Mouse (Mus musculus) stomach, postnatal 0 days (tissue): ENCODE data around the gene Dis3l2. TPM values are rescaled to one million over a fixed set of nuclear protein-coding genes. Genes with fewer than 3 reads are reported as not detected.

Experiments
- ATAC-seq: fragments of 200-750 bp; cut with Nextera tagmentation; 2 replicates; pipeline ENCODE4 v1.8.0; 2017; ENCODE audit not compliant: low FRiP score, low TSS enrichment
- DNase-seq: peaks from one replicate; pipeline ENCODE4 v3.0.0-alpha.2; 2016; ENCODE audit warnings: low spot score
- H3K27ac ChIP-seq: fragments of 300-500 bp; sonication (generic); replicated peaks from 2 replicates; pipeline ENCODE4 v1.5.1; 2014; ENCODE audit warnings: mild to moderate bottlenecking, control low read depth
- H3K27me3 ChIP-seq: fragments of 300-500 bp; sonication (generic); 2 replicates; pipeline ENCODE4 v1.6.1; 2014; ENCODE audit warnings: low read length; ENCODE audit not compliant: control insufficient read depth, insufficient read depth
- H3K36me3 ChIP-seq: fragments of 300-500 bp; sonication (generic); 2 replicates; pipeline ENCODE4 v1.6.1; 2014; ENCODE audit warnings: low read length, mixed read lengths; ENCODE audit not compliant: control insufficient read depth, insufficient read depth
- H3K4me1 ChIP-seq: fragments of 300-500 bp; sonication (generic); replicated peaks from 2 replicates; pipeline ENCODE4 v1.6.1; 2014; ENCODE audit warnings: antibody characterized with exemption; ENCODE audit not compliant: control insufficient read depth, insufficient read depth
- H3K4me2 ChIP-seq: fragments of 300-500 bp; sonication (generic); replicated peaks from 2 replicates; pipeline ENCODE4 v1.6.1; 2014; ENCODE audit warnings: low read depth, mild to moderate bottlenecking, control low read depth, moderate library complexity
- H3K4me3 ChIP-seq: fragments of 300-500 bp; sonication (generic); 2 replicates; pipeline ENCODE4 v1.5.1; 2014; ENCODE audit warnings: low read depth, low read length, control low read depth
- H3K9ac ChIP-seq: fragments of 300-500 bp; sonication (generic); 2 replicates; pipeline ENCODE4 v1.6.1; 2014; ENCODE audit warnings: mild to moderate bottlenecking, low read length, control low read depth, mixed read lengths
- H3K9me3 ChIP-seq: fragments of 300-500 bp; sonication (generic); 2 replicates; pipeline ENCODE4 v1.6.1; 2016; ENCODE audit warnings: low read length; ENCODE audit not compliant: control insufficient read depth
- CTCF ChIP-seq: IDR thresholded peaks from 2 replicates; pipeline ENCODE4 v1.5.1; 2016; ENCODE audit warnings: antibody characterized with exemption, low read depth, mild to moderate bottlenecking, moderate library complexity
- EP300 ChIP-seq: optimal IDR thresholded peaks from 2 replicates; pipeline ENCODE3; 2016; ENCODE audit warnings: antibody characterized with exemption
- WGBS: fragments of 180-500 bp; shearing (Covaris S2); extraction: QIAGEN DNeasy Blood & Tissue Kit; methylation state at CpG from one replicate; pipeline ENCODE4 v1.1.7; 2014; 5-methylcytosine and 5-hydroxymethylcytosine counted together
- polyA plus RNA-seq: library from polyadenylated mRNA; unstranded; fragments of >200 nt; fragmentation: Nextera tagmentation; extraction: Ambion mirVana; gene quantifications from 2 replicates; pipeline ENCODE4 v1.2.1, GENCODE M21; 2015

The Dis3l2 gene
- polyA plus RNA-seq, 1 experiment from 2014 or later: 12.3 TPM

DNA sequence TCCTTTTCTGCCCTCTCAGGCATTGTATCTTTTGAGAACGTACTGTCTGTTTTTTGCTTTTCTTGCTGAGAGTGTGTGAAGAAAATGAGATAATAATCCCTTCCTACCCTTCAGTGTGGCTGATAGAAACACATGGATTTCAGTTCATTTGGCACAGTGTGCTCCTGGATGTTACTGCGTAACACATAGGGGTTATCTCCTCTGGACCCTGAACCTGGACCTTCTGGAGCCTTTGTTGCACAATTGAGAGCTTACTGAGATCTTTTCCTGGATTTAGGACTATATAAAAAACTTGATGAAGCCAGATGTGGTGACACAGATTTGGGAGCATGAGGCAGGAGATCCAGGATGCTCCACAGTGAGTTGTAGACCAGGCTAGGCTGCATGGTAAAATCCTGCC lies 175.9 kb downstream of the Dis3l2 start:
- DNase-seq: no peak
- ATAC-seq: no peak
- WGBS: 87% methylated on average over 2 of the region's 2 CpGs
- Histone ChIP-seq H3K4me2 (no peak overlapping the region), H3K27me3 (no peaks in the 10 kb centered on the region), H3K27ac (no peak overlapping the region), H3K9me3 (no peaks in the 10 kb centered on the region), H3K4me3 (no peak overlapping the region), H3K9ac (no peak overlapping the region), H3K4me1 (no peaks in the 10 kb centered on the region), H3K36me3 (0 out of 2 replicates have a peak, but pooled peaks cover 3% of the 10 kb centered on the region)
- TF ChIP-seq EP300: no peak
- TF ChIP-seq CTCF: no peak

DNA sequence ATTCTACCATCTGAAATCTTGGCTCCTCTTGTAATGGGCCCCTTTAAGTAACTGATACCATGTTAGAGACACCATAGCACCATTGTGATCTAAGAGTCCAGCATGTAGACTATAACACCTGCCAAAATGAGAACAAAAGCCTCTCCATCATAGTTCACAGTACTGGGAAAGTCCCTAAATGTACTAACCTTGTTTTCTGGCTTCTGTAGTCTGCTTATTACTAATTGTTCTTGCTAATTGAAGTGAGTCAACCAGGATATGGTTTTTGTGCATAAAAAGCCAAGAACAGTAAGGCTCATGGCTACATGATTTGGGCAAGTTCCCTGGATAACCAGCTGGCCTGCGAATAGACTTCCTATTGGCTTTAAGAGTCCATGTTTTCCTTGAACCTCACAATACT lies 183.5 kb downstream of the Dis3l2 start:
- 96% methylated on average over 1 of the region's 1 CpGs for WGBS
- Histone ChIP-seq H3K36me3 (no peaks in the 10 kb centered on the region), H3K4me3 (no peak overlapping the region), H3K27me3 (no peaks in the 10 kb centered on the region), H3K4me1 (no peaks in the 10 kb centered on the region), H3K4me2 (no peak overlapping the region), H3K9me3 (no peaks in the 10 kb centered on the region), H3K27ac (no peak overlapping the region), H3K9ac (no peak overlapping the region)
- DNase-seq: no peak
- ATAC-seq: no peak
- TF ChIP-seq EP300 (no peak), CTCF (no peak)

DNA sequence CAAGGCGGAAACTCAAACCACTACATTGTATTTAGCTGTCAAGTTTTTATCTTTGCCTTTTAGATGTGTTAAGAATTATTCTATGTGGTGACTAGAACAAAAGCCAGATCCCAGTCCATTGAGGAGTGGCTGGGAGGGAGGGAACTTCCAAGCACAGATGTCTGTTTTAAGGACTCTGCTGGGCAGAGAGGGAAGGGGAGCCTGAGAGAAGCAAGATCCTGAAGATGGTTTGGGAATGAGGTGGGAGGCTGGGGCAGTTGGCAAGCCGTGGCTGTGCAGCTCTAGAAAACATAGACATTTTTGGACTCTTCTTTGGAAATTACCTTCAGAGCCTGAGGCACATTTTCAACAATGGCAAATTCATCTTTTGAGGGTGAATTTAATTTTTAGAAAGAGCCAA lies 208.9 kb downstream of the Dis3l2 start:
- H3K27ac ChIP-seq: no peak overlapping the region

DNA sequence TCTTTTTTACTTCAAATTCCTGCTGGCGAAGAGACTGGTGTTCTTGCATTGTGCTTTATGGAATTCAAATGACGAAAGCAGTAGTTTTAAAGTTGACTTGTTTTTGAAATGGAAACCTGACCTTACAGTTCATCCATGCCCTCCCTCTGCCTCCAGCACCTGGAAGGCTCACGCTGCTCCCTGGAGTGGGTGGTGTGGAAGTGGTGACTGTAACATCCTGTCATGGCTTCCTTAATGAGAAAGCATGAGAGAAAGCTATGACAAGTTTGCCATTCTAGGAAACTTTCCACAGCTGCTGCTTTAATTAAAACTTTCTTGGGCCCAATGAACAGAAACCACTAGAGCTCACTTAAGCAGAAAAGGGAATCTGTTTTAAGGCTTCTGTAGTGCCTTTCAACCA lies 210.3 kb downstream of the Dis3l2 start:
- no peaks in the 10 kb centered on the region for H3K27me3 ChIP-seq
- H3K36me3 ChIP-seq: no peaks in the 10 kb centered on the region
- H3K27ac ChIP-seq: no peak overlapping the region
- ATAC-seq (no peak), DNase-seq (no peak)
- H3K9me3 ChIP-seq: no peaks in the 10 kb centered on the region
- no peak overlapping the region for H3K9ac ChIP-seq
- no peak overlapping the region for H3K4me3 ChIP-seq
- 88% methylated on average over 3 of the region's 3 CpGs for WGBS
- no peak overlapping the region for H3K4me2 ChIP-seq
- no peak for TF ChIP-seq EP300
- no peak for TF ChIP-seq CTCF
- no peaks in the 10 kb centered on the region for H3K4me1 ChIP-seq

More for the DNA sequence above, 208.9 kb downstream of the Dis3l2 start:
- no peaks in the 10 kb centered on the region for H3K9me3 ChIP-seq
- no peaks in the 10 kb centered on the region for H3K36me3 ChIP-seq
- no peak overlapping the region for H3K4me3 ChIP-seq
- no peaks in the 10 kb centered on the region for H3K27me3 ChIP-seq
- H3K4me1 ChIP-seq: no peaks in the 10 kb centered on the region
- H3K4me2 ChIP-seq: no peak overlapping the region
- ATAC-seq: no peak
- TF ChIP-seq EP300 (no peak), CTCF (no peak)
- no peak overlapping the region for H3K9ac ChIP-seq
- WGBS: 67% methylated on average over 2 of the region's 2 CpGs
- no peak for DNase-seq

DNA sequence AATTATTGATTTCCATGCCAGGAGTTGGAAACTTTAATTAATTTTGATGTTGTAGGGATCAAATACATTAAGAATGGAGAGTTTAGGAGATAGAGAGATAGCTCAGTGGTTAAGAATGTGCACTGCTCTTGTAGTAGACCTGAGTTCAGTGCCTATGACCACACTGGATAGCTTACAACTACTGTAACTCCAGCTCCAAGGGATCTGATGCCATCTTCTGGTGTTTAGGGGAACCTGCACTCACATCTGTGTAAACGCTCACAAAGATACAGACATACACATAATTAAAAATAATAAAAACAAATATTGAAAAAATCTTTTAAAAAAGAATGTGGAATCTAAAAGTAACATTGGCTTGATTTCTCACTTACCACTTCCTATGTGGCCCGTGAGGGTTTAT lies 211.1 kb downstream of the Dis3l2 start:
- Histone ChIP-seq H3K9me3 (no peaks in the 10 kb centered on the region), H3K9ac (no peak overlapping the region), H3K4me2 (no peak overlapping the region), H3K4me1 (no peaks in the 10 kb centered on the region), H3K4me3 (no peak overlapping the region), H3K36me3 (no peaks in the 10 kb centered on the region), H3K27ac (no peak overlapping the region), H3K27me3 (no peaks in the 10 kb centered on the region)
- TF ChIP-seq CTCF: peak; percentile 49
- TF ChIP-seq EP300: no peak
- no peak for DNase-seq
- WGBS: 93% methylated on average over 2 of the region's 2 CpGs
- no peak for ATAC-seq

DNA sequence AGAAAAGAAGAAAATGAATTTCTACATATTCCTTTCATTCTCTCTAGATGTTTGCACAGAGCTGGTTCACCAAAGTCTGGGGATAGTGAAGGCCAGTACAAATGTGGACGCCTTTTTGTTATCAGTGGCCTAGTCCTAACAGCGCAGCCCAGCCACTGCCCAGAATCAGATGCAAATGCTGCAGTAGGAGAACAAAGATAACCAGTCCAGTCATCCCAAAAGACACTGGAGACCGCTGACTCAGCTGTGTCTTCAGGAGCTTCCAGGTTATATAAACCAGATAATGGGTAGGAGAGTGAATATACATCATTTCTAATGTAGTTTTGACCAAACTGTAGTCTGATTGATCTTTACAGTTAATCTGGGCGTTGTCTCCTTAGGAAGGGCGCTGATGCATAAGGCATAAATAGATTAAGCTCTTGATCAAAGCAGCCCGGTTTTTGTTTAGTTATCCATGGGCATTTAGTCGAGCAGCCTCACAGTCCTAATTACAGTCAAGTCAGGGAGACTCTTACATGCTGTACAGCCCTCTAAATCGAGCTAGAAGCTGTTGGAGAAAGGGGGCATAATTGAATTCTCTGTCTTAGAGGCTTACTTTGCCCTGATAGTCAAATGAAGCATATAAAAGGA lies 212.9 kb downstream of the Dis3l2 start:
- ATAC-seq (no peak), DNase-seq (no peak)
- Histone ChIP-seq H3K4me2 (no peak overlapping the region), H3K27ac (no peak overlapping the region), H3K4me3 (no peak overlapping the region), H3K27me3 (no peaks in the 10 kb centered on the region), H3K9ac (no peak overlapping the region), H3K9me3 (no peaks in the 10 kb centered on the region), H3K36me3 (no peaks in the 10 kb centered on the region), H3K4me1 (no peaks in the 10 kb centered on the region)
- TF ChIP-seq CTCF (no peak), EP300 (no peak)
- WGBS: 63% methylated on average over 8 of the region's 8 CpGs
